Mouse (Mus musculus): Measurements from ENCODE around the gene Ift20. TPM values are rescaled to one million over a fixed set of nuclear protein-coding genes. Genes with fewer than 3 reads are reported as not detected.

The Ift20 gene
- polyA plus RNA-seq, 1 experiment, result 137 TPM

- H3K4me1 ChIP-seq (ENCODE audit: control insufficient read depth, insufficient read depth, insufficient read length, low read length), result peaks cover 6% of the 10 kb centered on the region
- peaks cover 21% of the 10 kb centered on the region for H3K27me3 ChIP-seq (ENCODE audit: control insufficient read depth, insufficient read depth, low read length)
- TF ChIP-seq CTCF (IDR thresholded peaks at IDR 0.05; ENCODE audit: extremely low read depth, insufficient read length, insufficient replicate concordance, low read depth, low read length) (no peak), POLR2A (IDR thresholded peaks at IDR 0.05; ENCODE audit: low read depth, low read length) (no peak)
- 57% methylated on average over 7 of the region's 7 CpGs for WGBS
- H3K36me3 ChIP-seq (ENCODE audit: control insufficient read depth, insufficient read depth, low read length), result no peaks in the 10 kb centered on the region
- H3K4me3 ChIP-seq (ENCODE audit: low read depth, low read length), result peak within 1 kb of the TSS; percentile 52
- H3K27ac ChIP-seq (ENCODE audit: insufficient read depth, low read depth, low read length), result no peak within 1 kb of the TSS
Measured at GRCm38 (mm10) chr11:78499004-78499403, 37.2 kb upstream of the Ift20 start, which contains the start of gene Vtn. Vtn (plus strand) TSS chr11:78499091.

DNA sequence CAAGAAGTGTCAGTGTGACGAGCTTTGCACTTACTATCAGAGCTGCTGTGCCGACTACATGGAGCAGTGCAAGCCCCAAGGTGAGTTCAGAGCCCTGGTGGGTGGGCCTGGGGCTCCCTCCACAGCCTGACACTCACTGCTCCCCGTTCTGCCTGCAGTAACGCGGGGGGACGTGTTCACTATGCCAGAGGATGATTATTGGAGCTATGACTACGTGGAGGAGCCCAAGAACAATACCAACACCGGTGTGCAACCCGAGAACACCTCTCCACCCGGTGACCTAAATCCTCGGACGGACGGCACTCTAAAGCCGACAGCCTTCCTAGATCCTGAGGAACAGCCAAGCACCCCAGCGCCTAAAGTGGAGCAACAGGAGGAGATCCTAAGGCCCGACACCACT lies 36.6 kb upstream of the Ift20 start:
- TF ChIP-seq POLR2A (IDR thresholded peaks at IDR 0.05; ENCODE audit: low read depth, low read length) (no peak), CTCF (IDR thresholded peaks at IDR 0.05; ENCODE audit: extremely low read depth, insufficient read length, insufficient replicate concordance, low read depth, low read length) (no peak)
- Histone ChIP-seq H3K27ac (ENCODE audit: insufficient read depth, low read depth, low read length) (no peak overlapping the region), H3K27me3 (ENCODE audit: control insufficient read depth, insufficient read depth, low read length) (peaks cover 21% of the 10 kb centered on the region), H3K4me3 (ENCODE audit: low read depth, low read length) (no peak overlapping the region), H3K4me1 (ENCODE audit: control insufficient read depth, insufficient read depth, insufficient read length, low read length) (peaks cover 6% of the 10 kb centered on the region), H3K36me3 (ENCODE audit: control insufficient read depth, insufficient read depth, low read length) (no peaks in the 10 kb centered on the region)
- 43% methylated on average over 16 of the region's 16 CpGs for WGBS

DNA sequence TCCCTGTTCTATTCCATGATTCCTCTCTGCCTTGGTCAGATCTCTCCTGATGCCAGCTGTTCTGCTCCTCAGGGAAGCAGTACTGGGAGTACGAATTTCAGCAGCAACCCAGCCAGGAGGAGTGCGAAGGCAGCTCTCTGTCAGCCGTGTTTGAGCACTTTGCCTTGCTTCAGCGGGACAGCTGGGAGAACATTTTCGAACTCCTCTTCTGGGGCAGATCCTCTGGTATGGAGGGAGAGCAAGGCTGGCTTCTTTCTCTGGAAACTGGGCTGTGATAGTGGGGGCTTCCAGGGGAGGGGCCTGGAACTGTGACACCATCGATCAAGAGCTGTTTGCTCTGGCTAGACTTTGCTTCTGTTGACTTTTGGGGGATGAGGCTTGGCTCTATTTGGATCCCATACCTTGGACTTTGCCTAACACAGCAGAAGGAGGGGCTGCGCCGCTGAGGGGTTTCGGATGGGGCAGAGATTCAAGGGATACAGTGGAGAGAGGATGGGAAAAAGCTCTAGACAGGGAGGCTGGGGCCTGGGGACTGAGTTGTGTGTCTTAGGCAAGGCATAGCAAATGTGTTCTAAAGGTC lies 35.4 kb upstream of the Ift20 start:
- 23% methylated on average over 9 of the region's 9 CpGs for WGBS
- no peak for TF ChIP-seq CTCF (IDR thresholded peaks at IDR 0.05; ENCODE audit: extremely low read depth, insufficient read length, insufficient replicate concordance, low read depth, low read length)
- no peak for TF ChIP-seq POLR2A (IDR thresholded peaks at IDR 0.05; ENCODE audit: low read depth, low read length)
- Histone ChIP-seq H3K4me1 (ENCODE audit: control insufficient read depth, insufficient read depth, insufficient read length, low read length) (peaks cover 6% of the 10 kb centered on the region), H3K36me3 (ENCODE audit: control insufficient read depth, insufficient read depth, low read length) (peaks cover 4% of the 10 kb centered on the region; the same call in 1 of the 2 replicates), H3K27me3 (ENCODE audit: control insufficient read depth, insufficient read depth, low read length) (peaks cover 21% of the 10 kb centered on the region), H3K4me3 (ENCODE audit: low read depth, low read length) (no peak overlapping the region), H3K27ac (ENCODE audit: insufficient read depth, low read depth, low read length) (no peak overlapping the region)

DNA sequence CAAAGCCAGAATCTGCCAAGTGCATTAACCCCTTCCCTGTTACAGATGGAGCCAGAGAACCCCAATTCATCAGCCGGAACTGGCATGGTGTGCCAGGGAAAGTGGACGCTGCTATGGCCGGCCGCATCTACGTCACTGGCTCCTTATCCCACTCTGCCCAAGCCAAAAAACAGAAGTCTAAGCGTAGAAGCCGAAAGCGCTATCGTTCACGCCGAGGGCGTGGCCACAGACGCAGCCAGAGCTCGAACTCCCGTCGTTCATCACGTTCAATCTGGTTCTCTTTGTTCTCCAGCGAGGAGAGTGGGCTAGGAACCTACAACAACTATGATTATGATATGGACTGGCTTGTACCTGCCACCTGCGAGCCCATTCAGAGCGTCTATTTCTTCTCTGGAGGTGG lies 34.6 kb upstream of the Ift20 start:
- Histone ChIP-seq H3K27ac (ENCODE audit: insufficient read depth, low read depth, low read length) (no peak overlapping the region), H3K27me3 (ENCODE audit: control insufficient read depth, insufficient read depth, low read length) (peaks cover 17% of the 10 kb centered on the region), H3K36me3 (ENCODE audit: control insufficient read depth, insufficient read depth, low read length) (peaks cover 9% of the 10 kb centered on the region), H3K4me3 (ENCODE audit: low read depth, low read length) (no peak overlapping the region), H3K4me1 (ENCODE audit: control insufficient read depth, insufficient read depth, insufficient read length, low read length) (peaks cover 6% of the 10 kb centered on the region)
- no peak for TF ChIP-seq CTCF (IDR thresholded peaks at IDR 0.05; ENCODE audit: extremely low read depth, insufficient read length, insufficient replicate concordance, low read depth, low read length)
- no peak for TF ChIP-seq POLR2A (IDR thresholded peaks at IDR 0.05; ENCODE audit: low read depth, low read length)
- WGBS, result 67% methylated on average over 20 of the region's 20 CpGs

- H3K4me1 ChIP-seq (ENCODE audit: control insufficient read depth, insufficient read depth, insufficient read length, low read length), result no peaks in the 10 kb centered on the region
- H3K27me3 ChIP-seq (ENCODE audit: control insufficient read depth, insufficient read depth, low read length), result peaks cover 11% of the 10 kb centered on the region
- H3K4me3 ChIP-seq (ENCODE audit: low read depth, low read length), result no peak within 1 kb of the TSS
- H3K36me3 ChIP-seq (ENCODE audit: control insufficient read depth, insufficient read depth, low read length), result peaks cover 21% of the 10 kb centered on the region
- H3K27ac ChIP-seq (ENCODE audit: insufficient read depth, low read depth, low read length), result no peak within 1 kb of the TSS
- no peak for TF ChIP-seq POLR2A (IDR thresholded peaks at IDR 0.05; ENCODE audit: low read depth, low read length)
- no peak for TF ChIP-seq CTCF (IDR thresholded peaks at IDR 0.05; ENCODE audit: extremely low read depth, insufficient read length, insufficient replicate concordance, low read depth, low read length)
- 63% methylated on average over 7 of the region's 7 CpGs for WGBS
Measured at GRCm38 (mm10) chr11:78502909-78503650, 33.1 kb upstream of the Ift20 start, which contains the start of gene Sebox. Sebox (plus strand) TSS chr11:78503447.

- Histone ChIP-seq H3K4me1 (ENCODE audit: control insufficient read depth, insufficient read depth, insufficient read length, low read length) (no peaks in the 10 kb centered on the region), H3K4me3 (ENCODE audit: low read depth, low read length) (no peak overlapping the region), H3K36me3 (ENCODE audit: control insufficient read depth, insufficient read depth, low read length) (peaks cover 36% of the 10 kb centered on the region), H3K27ac (ENCODE audit: insufficient read depth, low read depth, low read length) (no peak overlapping the region), H3K27me3 (ENCODE audit: control insufficient read depth, insufficient read depth, low read length) (0 out of 2 replicates have a peak, but pooled peaks cover 6% of the 10 kb centered on the region)
- 84% methylated on average over 3 of the region's 3 CpGs for WGBS
- TF ChIP-seq CTCF (IDR thresholded peaks at IDR 0.05; ENCODE audit: extremely low read depth, insufficient read length, insufficient replicate concordance, low read depth, low read length) (no peak), POLR2A (IDR thresholded peaks at IDR 0.05; ENCODE audit: low read depth, low read length) (no peak)
Measured at GRCm38 (mm10) chr11:78505430-78505829, 30.7 kb upstream of the Ift20 start.

GRCm38 (mm10) chr11:78509148-78509547 lies 27.0 kb upstream of the Ift20 start:
- TF ChIP-seq POLR2A (IDR thresholded peaks at IDR 0.05; ENCODE audit: low read depth, low read length) (no peak), CTCF (IDR thresholded peaks at IDR 0.05; ENCODE audit: extremely low read depth, insufficient read length, insufficient replicate concordance, low read depth, low read length) (no peak)
- WGBS, result 80% methylated on average over 5 of the region's 5 CpGs
- H3K36me3 ChIP-seq (ENCODE audit: control insufficient read depth, insufficient read depth, low read length), result peaks cover 36% of the 10 kb centered on the region
- H3K4me1 ChIP-seq (ENCODE audit: control insufficient read depth, insufficient read depth, insufficient read length, low read length), result no peaks in the 10 kb centered on the region
- no peak overlapping the region for H3K4me3 ChIP-seq (ENCODE audit: low read depth, low read length)
- no peak overlapping the region for H3K27ac ChIP-seq (ENCODE audit: insufficient read depth, low read depth, low read length)
- H3K27me3 ChIP-seq (ENCODE audit: control insufficient read depth, insufficient read depth, low read length), result no peaks in the 10 kb centered on the region
